Mouse (Mus musculus): Measurements from ENCODE around the gene Ccdc110. TPM values are rescaled to one million over a fixed set of nuclear protein-coding genes. Genes with fewer than 3 reads are reported as not detected.

Ccdc110 gene
- not detected in 2 replicates for polyA plus RNA-seq (2014; fragmentation: Nextera tagmentation; extraction: Ambion mirVana)

DNA sequence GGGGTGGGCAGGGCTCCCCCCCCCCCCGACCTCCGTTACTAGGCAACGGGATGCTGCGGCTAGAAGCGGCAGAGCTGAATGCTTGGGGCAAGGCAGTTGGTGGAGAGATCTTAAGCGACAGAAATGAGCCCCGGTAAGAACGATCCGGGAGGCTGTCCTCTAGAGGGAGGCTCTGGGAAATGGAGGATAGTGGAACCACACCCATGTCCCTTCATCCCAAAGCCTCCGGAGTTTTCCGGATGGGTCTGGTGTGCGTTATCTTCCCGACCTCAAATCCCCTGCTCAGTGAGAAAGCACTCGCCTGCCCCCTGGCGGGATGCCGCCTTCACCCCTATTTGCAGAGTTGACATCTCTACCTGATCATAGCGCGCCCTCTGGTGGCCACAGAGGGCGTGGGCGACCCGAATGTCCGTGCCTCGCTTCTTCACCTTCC, at the start of gene Ccdc110:
Gene Ccdc110, plus strand, starts transcription at position 38 of the 433 bp plus-strand sequence.
- Histone ChIP-seq H3K4me1 (ENCODE audit: control insufficient read depth in 2 of 2, insufficient read depth in 2 of 2, low read length in 2 of 2) (peaks cover 0 to 8% of the 10 kb centered on the region in 2 experiments; a peak in 2 of 4 replicates), H3K27me3 (ENCODE audit: control insufficient read depth, insufficient read depth, low read length) (no peaks in the 10 kb centered on the region), H3K36me3 (ENCODE audit: control insufficient read depth, insufficient read depth, low read length) (no peaks in the 10 kb centered on the region), H3K9me3 (ENCODE audit: control insufficient read depth, low read length) (peaks cover 6% of the 10 kb centered on the region; the same call in 1 of the 2 replicates), H3K27ac (replicated peaks in 1 of 2; ENCODE audit: control insufficient read depth in 1 of 2, insufficient read depth in 1 of 2, low read depth in 2 of 2, low read length in 2 of 2) (no peak within 1 kb of the TSS), H3K4me2 (ENCODE audit: low read length) (peak within 1 kb of the TSS; percentile 66), H3K4me3 (ENCODE audit: control insufficient read depth in 1 of 2, insufficient read depth in 1 of 2, low read depth in 1 of 2, low read length in 2 of 2) (peak within 1 kb of the TSS; percentile 32 to 54), H3K9ac (ENCODE audit: low read length) (no peak within 1 kb of the TSS)
- ATAC-seq (ENCODE audit: insufficient number of reproducible peaks, insufficient read depth, low FRiP score, low read depth) = peak; percentile 46
- 7% methylated on average over 23 of the region's 23 CpGs for WGBS

DNA sequence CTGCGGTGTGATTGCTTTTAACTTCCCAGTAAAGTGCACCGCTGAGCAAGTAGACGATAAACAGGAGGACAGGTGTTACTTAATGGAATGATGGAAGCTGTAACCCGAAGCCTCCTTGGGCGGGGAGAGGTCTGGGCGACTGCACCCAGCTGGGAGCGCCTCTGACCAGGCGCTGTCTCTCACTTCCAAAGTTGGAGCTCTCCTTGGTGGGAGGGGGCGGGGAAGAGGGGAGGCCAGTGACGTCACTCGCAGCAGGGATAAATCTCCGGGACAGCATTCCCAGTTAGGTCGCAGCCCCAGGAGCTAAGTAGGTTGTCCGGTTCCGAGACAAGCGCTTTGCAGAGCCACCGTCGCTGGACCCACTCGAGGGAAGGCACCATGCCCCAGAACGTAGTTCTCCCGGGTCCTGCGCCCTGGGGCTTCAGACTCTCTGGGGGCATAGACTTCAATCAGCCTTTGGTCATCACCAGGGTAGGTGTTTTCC, 49.2 kb upstream of the Ccdc110 start, which contains the start of gene Pdlim3:
Gene Pdlim3, plus strand, starts transcription at position 260 of the 484 bp plus-strand sequence.
- 0% methylated on average over 21 of the region's 22 CpGs for WGBS
- ATAC-seq (ENCODE audit: insufficient number of reproducible peaks, insufficient read depth, low FRiP score, low read depth) = peak; percentile 84
- 0 out of 2 replicates have a peak, but pooled peaks cover 1% of the 10 kb centered on the region for H3K9me3 ChIP-seq (ENCODE audit: control insufficient read depth, low read length)
- peaks cover 9 to 19% of the 10 kb centered on the region in 2 experiments for H3K4me1 ChIP-seq (ENCODE audit: control insufficient read depth in 2 of 2, insufficient read depth in 2 of 2, low read length in 2 of 2)
- H3K9ac ChIP-seq (ENCODE audit: low read length) = peak within 1 kb of the TSS; percentile 82
- H3K4me2 ChIP-seq (ENCODE audit: low read length) = peak within 1 kb of the TSS; percentile 83
- peak within 1 kb of the TSS; percentile 51 to 63 for H3K4me3 ChIP-seq (ENCODE audit: control insufficient read depth in 1 of 2, insufficient read depth in 1 of 2, low read depth in 1 of 2, low read length in 2 of 2)
- no peaks in the 10 kb centered on the region for H3K27me3 ChIP-seq (ENCODE audit: control insufficient read depth, insufficient read depth, low read length)
- 0 out of 2 replicates have a peak, but pooled peaks cover 8% of the 10 kb centered on the region for H3K36me3 ChIP-seq (ENCODE audit: control insufficient read depth, insufficient read depth, low read length)
- H3K27ac ChIP-seq (replicated peaks in 1 of 2; ENCODE audit: control insufficient read depth in 1 of 2, insufficient read depth in 1 of 2, low read depth in 2 of 2, low read length in 2 of 2) = peak within 1 kb of the TSS; percentile 87 to 90

DNA sequence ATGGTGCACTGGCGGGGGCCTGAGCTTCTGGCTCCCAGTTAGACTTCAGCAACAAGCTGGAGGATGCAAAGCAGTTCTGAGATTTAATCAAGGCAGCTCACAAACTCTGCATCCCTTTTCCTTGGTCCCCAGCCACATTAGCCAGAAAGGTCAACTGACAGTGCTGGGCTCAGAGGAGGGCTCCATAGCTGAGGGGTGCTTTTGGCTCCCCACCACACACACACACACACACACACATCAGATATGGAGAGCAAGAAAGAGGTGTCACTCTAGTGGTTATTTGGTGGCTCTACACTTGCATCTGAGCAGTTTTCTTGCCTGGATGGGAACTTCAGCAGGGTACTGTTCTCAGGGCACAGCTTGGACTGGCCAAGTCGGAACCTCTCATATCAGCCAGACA, 48.6 kb upstream of the Ccdc110 start:
- Histone ChIP-seq H3K27me3 (ENCODE audit: control insufficient read depth, insufficient read depth, low read length) (no peaks in the 10 kb centered on the region), H3K4me1 (ENCODE audit: control insufficient read depth in 2 of 2, insufficient read depth in 2 of 2, low read length in 2 of 2) (peaks cover 9 to 19% of the 10 kb centered on the region in 2 experiments), H3K27ac (replicated peaks in 1 of 2; ENCODE audit: control insufficient read depth in 1 of 2, insufficient read depth in 1 of 2, low read depth in 2 of 2, low read length in 2 of 2) (peak overlapping the region; percentile 87 to 90), H3K36me3 (ENCODE audit: control insufficient read depth, insufficient read depth, low read length) (0 out of 2 replicates have a peak, but pooled peaks cover 8% of the 10 kb centered on the region), H3K9me3 (ENCODE audit: control insufficient read depth, low read length) (no peaks in the 10 kb centered on the region), H3K4me3 (ENCODE audit: control insufficient read depth in 1 of 2, insufficient read depth in 1 of 2, low read depth in 1 of 2, low read length in 2 of 2) (peak overlapping the region; percentile 51 to 63), H3K9ac (ENCODE audit: low read length) (peak overlapping the region; percentile 82), H3K4me2 (ENCODE audit: low read length) (peak overlapping the region; percentile 83)
- peak; percentile 55 for ATAC-seq (ENCODE audit: insufficient number of reproducible peaks, insufficient read depth, low FRiP score, low read depth)
- WGBS = 15% methylated on average over 2 of the region's 2 CpGs

DNA sequence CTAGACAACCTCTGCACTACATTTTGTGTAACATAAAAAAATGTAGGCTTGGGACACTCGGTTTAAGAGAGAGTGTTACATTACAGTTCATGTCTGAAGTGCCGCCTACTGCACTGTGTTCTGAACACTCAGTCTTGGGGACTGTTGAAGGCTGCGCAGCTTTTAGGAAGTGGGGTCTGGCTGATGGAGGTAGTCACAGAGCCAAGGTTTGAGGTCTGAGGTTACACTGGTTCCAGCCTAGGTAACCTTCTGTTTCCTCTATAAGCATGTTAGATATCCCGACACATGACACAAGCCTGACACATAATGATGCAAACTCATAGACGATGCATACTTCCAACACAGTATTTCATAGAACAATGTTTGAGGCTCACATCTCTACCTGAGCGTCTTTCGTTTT, 44.7 kb upstream of the Ccdc110 start:
- Histone ChIP-seq H3K36me3 (ENCODE audit: control insufficient read depth, insufficient read depth, low read length) (peaks cover 18% of the 10 kb centered on the region), H3K4me1 (ENCODE audit: control insufficient read depth in 2 of 2, insufficient read depth in 2 of 2, low read length in 2 of 2) (peaks cover 6 to 11% of the 10 kb centered on the region in 2 experiments; a peak in 3 of 4 replicates), H3K4me2 (ENCODE audit: low read length) (no peak overlapping the region), H3K27me3 (ENCODE audit: control insufficient read depth, insufficient read depth, low read length) (no peaks in the 10 kb centered on the region), H3K9me3 (ENCODE audit: control insufficient read depth, low read length) (no peaks in the 10 kb centered on the region), H3K9ac (ENCODE audit: low read length) (no peak overlapping the region), H3K4me3 (ENCODE audit: control insufficient read depth in 1 of 2, insufficient read depth in 1 of 2, low read depth in 1 of 2, low read length in 2 of 2) (no peak overlapping the region), H3K27ac (replicated peaks in 1 of 2; ENCODE audit: control insufficient read depth in 1 of 2, insufficient read depth in 1 of 2, low read depth in 2 of 2, low read length in 2 of 2) (no peak overlapping the region)
- WGBS = 89% methylated on average over 7 of the region's 7 CpGs
- ATAC-seq (ENCODE audit: insufficient number of reproducible peaks, insufficient read depth, low FRiP score, low read depth) = no peak

DNA sequence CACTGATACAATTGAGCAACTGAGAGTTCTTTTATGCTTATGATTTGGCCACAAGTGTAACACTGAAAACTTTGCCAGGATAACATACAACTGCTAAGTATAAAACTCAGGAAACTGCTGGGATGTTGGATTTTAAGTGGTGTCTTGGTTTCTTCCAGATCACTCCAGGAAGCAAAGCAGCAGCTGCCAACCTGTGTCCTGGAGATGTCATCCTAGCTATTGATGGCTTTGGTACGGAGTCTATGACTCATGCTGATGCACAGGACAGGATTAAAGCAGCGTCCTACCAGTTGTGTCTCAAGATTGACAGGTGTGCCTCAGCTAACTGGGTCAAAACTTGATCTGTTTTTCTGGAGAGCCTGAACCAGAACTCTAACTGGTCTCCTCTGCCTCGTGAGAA, 37.8 kb upstream of the Ccdc110 start:
- 72% methylated on average over 3 of the region's 3 CpGs for WGBS
- no peak overlapping the region for H3K4me3 ChIP-seq (ENCODE audit: control insufficient read depth in 1 of 2, insufficient read depth in 1 of 2, low read depth in 1 of 2, low read length in 2 of 2)
- H3K9ac ChIP-seq (ENCODE audit: low read length) = no peak overlapping the region
- no peaks in the 10 kb centered on the region for H3K27me3 ChIP-seq (ENCODE audit: control insufficient read depth, insufficient read depth, low read length)
- H3K4me1 ChIP-seq (ENCODE audit: control insufficient read depth in 2 of 2, insufficient read depth in 2 of 2, low read length in 2 of 2) = peaks cover 4 to 12% of the 10 kb centered on the region in 2 experiments
- no peak overlapping the region for H3K27ac ChIP-seq (replicated peaks in 1 of 2; ENCODE audit: control insufficient read depth in 1 of 2, insufficient read depth in 1 of 2, low read depth in 2 of 2, low read length in 2 of 2)
- H3K36me3 ChIP-seq (ENCODE audit: control insufficient read depth, insufficient read depth, low read length) = peaks cover 32% of the 10 kb centered on the region
- ATAC-seq (ENCODE audit: insufficient number of reproducible peaks, insufficient read depth, low FRiP score, low read depth) = no peak
- H3K4me2 ChIP-seq (ENCODE audit: low read length) = no peak overlapping the region
- H3K9me3 ChIP-seq (ENCODE audit: control insufficient read depth, low read length) = 0 out of 2 replicates have a peak, but pooled peaks cover 3% of the 10 kb centered on the region

DNA sequence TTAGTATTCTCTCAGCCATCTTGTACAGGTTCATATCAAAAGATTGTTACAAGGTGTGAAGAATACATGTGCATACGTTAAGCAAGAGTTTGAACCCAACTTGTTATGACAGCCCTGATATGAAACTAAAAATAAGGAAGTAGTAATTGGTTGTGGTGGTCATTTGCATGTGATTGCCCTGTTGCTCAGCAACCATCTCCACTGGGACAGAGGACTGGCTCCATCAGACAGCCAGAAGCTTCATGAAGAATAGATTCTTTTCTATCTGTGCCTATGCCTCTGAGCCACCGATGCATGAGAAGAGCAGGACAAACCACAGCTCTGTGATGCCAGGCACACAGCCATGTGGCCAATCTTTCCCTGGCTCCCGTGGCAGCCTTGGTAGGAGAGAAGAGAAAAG, 34.6 kb upstream of the Ccdc110 start:
- 64% methylated on average over 3 of the region's 3 CpGs for WGBS
- Histone ChIP-seq H3K4me2 (ENCODE audit: low read length) (no peak overlapping the region), H3K27me3 (ENCODE audit: control insufficient read depth, insufficient read depth, low read length) (no peaks in the 10 kb centered on the region), H3K27ac (replicated peaks in 1 of 2; ENCODE audit: control insufficient read depth in 1 of 2, insufficient read depth in 1 of 2, low read depth in 2 of 2, low read length in 2 of 2) (peak overlapping the region; percentile 38 to 59; a peak in 2 of 4 replicates), H3K36me3 (ENCODE audit: control insufficient read depth, insufficient read depth, low read length) (peaks cover 40% of the 10 kb centered on the region), H3K9me3 (ENCODE audit: control insufficient read depth, low read length) (0 out of 2 replicates have a peak, but pooled peaks cover 3% of the 10 kb centered on the region), H3K4me1 (ENCODE audit: control insufficient read depth in 2 of 2, insufficient read depth in 2 of 2, low read length in 2 of 2) (peaks cover 15 to 35% of the 10 kb centered on the region in 2 experiments), H3K9ac (ENCODE audit: low read length) (no peak overlapping the region), H3K4me3 (ENCODE audit: control insufficient read depth in 1 of 2, insufficient read depth in 1 of 2, low read depth in 1 of 2, low read length in 2 of 2) (no peak overlapping the region)
- no peak for ATAC-seq (ENCODE audit: insufficient number of reproducible peaks, insufficient read depth, low FRiP score, low read depth)

DNA sequence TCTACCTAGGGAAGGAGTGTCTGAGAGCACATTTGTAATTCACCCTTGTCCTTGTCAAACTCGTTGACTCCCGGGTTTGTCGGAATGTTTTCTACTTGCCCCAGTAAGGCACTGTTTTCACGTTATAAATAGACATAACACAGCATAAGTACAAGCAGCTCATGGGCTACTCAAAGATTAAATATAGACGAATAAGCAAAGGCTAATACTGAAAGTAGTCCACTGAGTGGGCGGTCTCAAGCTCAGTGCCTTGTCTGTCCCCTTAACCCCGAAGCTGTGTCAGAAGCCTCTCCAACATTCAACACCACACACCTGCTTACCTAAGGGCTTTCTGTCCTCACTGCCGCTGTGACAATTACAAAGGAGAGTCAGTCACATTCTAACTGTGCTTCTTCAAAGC, 32.8 kb upstream of the Ccdc110 start:
- Histone ChIP-seq H3K27ac (replicated peaks in 1 of 2; ENCODE audit: control insufficient read depth in 1 of 2, insufficient read depth in 1 of 2, low read depth in 2 of 2, low read length in 2 of 2) (peak overlapping the region; percentile 92 to 96), H3K4me1 (ENCODE audit: control insufficient read depth in 2 of 2, insufficient read depth in 2 of 2, low read length in 2 of 2) (peaks cover 15 to 35% of the 10 kb centered on the region in 2 experiments), H3K4me3 (ENCODE audit: control insufficient read depth in 1 of 2, insufficient read depth in 1 of 2, low read depth in 1 of 2, low read length in 2 of 2) (0 out of 4 replicates have a peak overlapping the region, but pooled peaks of 1 of the 2 experiments have one; percentile 1), H3K27me3 (ENCODE audit: control insufficient read depth, insufficient read depth, low read length) (no peaks in the 10 kb centered on the region), H3K4me2 (ENCODE audit: low read length) (peak overlapping the region; percentile 49), H3K36me3 (ENCODE audit: control insufficient read depth, insufficient read depth, low read length) (peaks cover 54% of the 10 kb centered on the region), H3K9me3 (ENCODE audit: control insufficient read depth, low read length) (no peaks in the 10 kb centered on the region), H3K9ac (ENCODE audit: low read length) (peak overlapping the region; percentile 62)
- WGBS = 42% methylated on average over 8 of the region's 8 CpGs
- peak; percentile 85 for ATAC-seq (ENCODE audit: insufficient number of reproducible peaks, insufficient read depth, low FRiP score, low read depth)
